Mouse (Mus musculus) lung, postnatal 0 days (tissue): ENCODE data around the gene Stam.

Experiments
- CTCF ChIP-seq: IDR thresholded peaks from 2 replicates; pipeline ENCODE4 v1.5.1; 2016; ENCODE audit warnings: antibody characterized with exemption, mild to moderate bottlenecking
- EP300 ChIP-seq: IDR thresholded peaks from 2 replicates; pipeline ENCODE4 v1.6.1; 2016; ENCODE audit warnings: antibody characterized with exemption, mild to moderate bottlenecking, control low read depth

DNA sequence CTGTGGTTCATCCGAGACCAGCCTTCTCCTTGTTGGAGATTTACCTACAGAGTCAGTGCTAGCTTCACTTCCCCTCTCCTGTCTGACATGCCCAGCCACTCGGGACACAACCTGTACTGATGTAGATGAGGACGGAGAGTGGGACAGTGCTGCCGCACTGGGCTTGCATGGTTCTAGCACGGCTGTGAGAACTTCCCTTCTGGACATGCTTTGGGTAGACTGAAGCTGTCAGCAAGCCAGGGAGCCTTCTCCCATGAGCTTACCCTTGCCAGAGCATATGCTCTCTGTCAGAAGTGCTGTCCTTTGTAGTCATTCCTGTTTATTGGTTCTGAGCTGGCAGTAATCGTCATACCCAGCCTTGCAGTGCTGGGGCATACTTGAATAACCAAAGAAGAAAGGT, 78.0 kb downstream of the Stam start:
- TF ChIP-seq CTCF (no peak), EP300 (no peak)
